Mouse (Mus musculus) heart, embryonic 13.5 days (tissue): Measurements from ENCODE around the gene Srsf1. TPM values are rescaled to one million over a fixed set of nuclear protein-coding genes. Genes with fewer than 3 reads are reported as not detected.
A peak's percentile ranks its signal among the peaks of the same experiment; 100 is the strongest.

ENCODE experiments used
- ATAC-seq: fragments of 200-750 bp; cut with Nextera tagmentation; 2 replicates; pipeline ENCODE4 v1.8.0; 2017; ENCODE audit warnings: moderate TSS enrichment; ENCODE audit not compliant: insufficient number of reproducible peaks, low FRiP score, low TSS enrichment; ENCODE audit errors: extremely low read depth
- H3K27ac ChIP-seq: fragments of 300-500 bp; sonication (generic); replicated peaks from 2 replicates; pipeline ENCODE4 v1.5.1; 2015; ENCODE audit warnings: moderate library complexity, mild to moderate bottlenecking, inconsistent platforms
- H3K27me3 ChIP-seq: fragments of 300-500 bp; sonication (generic); replicated peaks from 2 replicates; pipeline ENCODE4 v1.6.1; 2015; ENCODE audit warnings: mild to moderate bottlenecking, inconsistent platforms
- H3K36me3 ChIP-seq: fragments of 300-500 bp; sonication (generic); 2 replicates; pipeline ENCODE4 v1.6.1; 2015; ENCODE audit warnings: mild to moderate bottlenecking, inconsistent platforms
- H3K4me1 ChIP-seq: fragments of 300-500 bp; sonication (generic); 2 replicates; pipeline ENCODE4 v1.6.1; 2015; ENCODE audit warnings: inconsistent platforms
- H3K4me2 ChIP-seq: fragments of 300-500 bp; sonication (generic); 2 replicates; pipeline ENCODE4 v1.6.1; 2015; ENCODE audit warnings: inconsistent platforms, mild to moderate bottlenecking, moderate library complexity
- H3K4me3 ChIP-seq: fragments of 300-500 bp; sonication (generic); 2 replicates; pipeline ENCODE4 v1.5.1; 2015; ENCODE audit warnings: moderate library complexity, mild to moderate bottlenecking, inconsistent platforms
- H3K9ac ChIP-seq: fragments of 300-500 bp; sonication (generic); 2 replicates; pipeline ENCODE4 v1.6.1; 2015; ENCODE audit warnings: inconsistent platforms, mild to moderate bottlenecking, moderate library complexity
- H3K9me3 ChIP-seq: fragments of 300-500 bp; sonication (generic); 2 replicates; pipeline ENCODE4 v1.6.1; 2016; ENCODE audit warnings: inconsistent platforms
- WGBS: fragments of 180-500 bp; shearing (Covaris S2); methylation state at CpG from one replicate; pipeline ENCODE4 v1.1.7; 2015; ENCODE audit warnings: mixed read lengths; 5-methylcytosine and 5-hydroxymethylcytosine counted together
- polyA plus RNA-seq: library from polyadenylated mRNA; unstranded; fragments of >200 nt; fragmentation: Nextera tagmentation; extraction: Ambion mirVana; gene quantifications from 2 replicates; pipeline ENCODE4 v1.2.1, GENCODE M21; 2015

Srsf1 gene
- polyA plus RNA-seq, 1 experiment from 2014 or later, result 170 TPM

DNA sequence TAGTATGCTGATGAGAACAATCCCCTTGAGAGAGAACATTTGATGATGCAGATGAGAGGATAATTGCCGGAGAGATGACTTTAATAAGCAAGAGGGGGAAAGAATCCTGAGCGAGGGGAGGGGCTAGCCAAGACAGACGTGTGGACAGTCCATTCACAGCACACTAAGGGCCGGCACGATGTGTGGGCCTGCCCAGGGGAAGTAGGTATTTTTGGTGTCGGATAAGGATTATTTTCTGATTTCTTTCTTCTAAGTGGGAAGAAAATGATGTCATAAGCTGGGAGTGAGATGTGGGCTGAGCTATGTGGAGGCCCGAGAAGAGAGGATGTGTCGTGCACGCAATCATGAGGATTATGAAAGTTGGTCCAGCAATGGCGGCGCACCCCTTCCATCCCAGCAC is 32.0 kb upstream of the Srsf1 start:
- H3K4me3 ChIP-seq, result no peak overlapping the region
- WGBS, result 76% methylated on average over 11 of the region's 11 CpGs
- no peaks in the 10 kb centered on the region for H3K9me3 ChIP-seq
- peaks cover 30% of the 10 kb centered on the region for H3K4me1 ChIP-seq
- no peaks in the 10 kb centered on the region for H3K36me3 ChIP-seq
- no peak for ATAC-seq
- H3K4me2 ChIP-seq, result no peak overlapping the region
- peaks cover 9% of the 10 kb centered on the region; the same call in 1 of the 2 replicates for H3K27me3 ChIP-seq
- H3K27ac ChIP-seq, result no peak overlapping the region
- no peak overlapping the region for H3K9ac ChIP-seq

DNA sequence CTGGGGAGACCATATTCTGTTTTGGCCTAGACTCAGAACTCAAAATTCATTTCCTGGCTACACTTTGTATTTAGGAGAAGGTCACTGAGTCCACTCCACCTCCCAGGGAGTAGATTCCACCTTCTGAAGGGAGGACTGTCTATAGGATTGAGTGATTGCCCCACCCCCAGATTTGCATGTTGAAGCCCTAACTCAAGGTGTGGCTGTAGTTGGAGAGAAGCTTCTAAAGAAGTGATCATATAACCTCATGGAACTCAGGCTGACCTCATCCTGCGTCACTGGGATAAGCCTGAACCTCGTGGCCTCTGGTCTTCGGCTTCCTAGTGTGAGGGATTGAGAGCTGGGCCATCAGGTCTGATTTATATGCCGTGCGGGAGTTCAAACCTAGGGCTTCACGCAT is 31.4 kb upstream of the Srsf1 start:
- WGBS, result 79% methylated on average over 6 of the region's 6 CpGs
- no peak for ATAC-seq
- H3K9ac ChIP-seq, result no peak overlapping the region
- no peaks in the 10 kb centered on the region for H3K9me3 ChIP-seq
- H3K4me2 ChIP-seq, result no peak overlapping the region
- H3K4me1 ChIP-seq, result peaks cover 29% of the 10 kb centered on the region
- no peaks in the 10 kb centered on the region for H3K36me3 ChIP-seq
- peaks cover 8% of the 10 kb centered on the region; the same call in 1 of the 2 replicates for H3K27me3 ChIP-seq
- no peak overlapping the region for H3K4me3 ChIP-seq
- H3K27ac ChIP-seq, result no peak overlapping the region

DNA sequence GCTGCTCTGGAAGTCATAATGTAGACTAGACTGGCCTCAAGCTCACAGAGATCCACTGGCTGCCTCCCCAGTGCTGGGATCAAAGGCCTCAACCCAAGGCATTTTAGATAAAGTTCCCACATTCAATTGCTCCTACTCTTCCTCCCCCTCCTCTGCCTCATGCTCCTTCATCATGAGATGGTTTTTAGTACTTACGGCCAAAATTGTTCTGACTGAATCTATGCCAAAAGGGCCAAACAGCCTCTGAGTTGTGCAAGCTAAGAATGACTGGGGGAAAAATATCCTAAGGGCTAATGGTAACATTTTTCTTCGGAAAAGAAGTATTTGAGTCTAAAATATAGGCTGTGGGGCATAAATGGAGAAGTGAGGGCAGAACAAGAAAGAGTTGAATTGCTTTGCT is 23.2 kb upstream of the Srsf1 start:
- no peak overlapping the region for H3K27ac ChIP-seq
- H3K4me1 ChIP-seq, result peaks cover 24% of the 10 kb centered on the region
- H3K27me3 ChIP-seq, result no peaks in the 10 kb centered on the region
- H3K4me3 ChIP-seq, result no peak overlapping the region
- no peaks in the 10 kb centered on the region for H3K36me3 ChIP-seq
- no peaks in the 10 kb centered on the region for H3K9me3 ChIP-seq
- no peak overlapping the region for H3K9ac ChIP-seq
- 76% methylated on average over 2 of the region's 2 CpGs for WGBS
- no peak for ATAC-seq
- H3K4me2 ChIP-seq, result no peak overlapping the region

DNA sequence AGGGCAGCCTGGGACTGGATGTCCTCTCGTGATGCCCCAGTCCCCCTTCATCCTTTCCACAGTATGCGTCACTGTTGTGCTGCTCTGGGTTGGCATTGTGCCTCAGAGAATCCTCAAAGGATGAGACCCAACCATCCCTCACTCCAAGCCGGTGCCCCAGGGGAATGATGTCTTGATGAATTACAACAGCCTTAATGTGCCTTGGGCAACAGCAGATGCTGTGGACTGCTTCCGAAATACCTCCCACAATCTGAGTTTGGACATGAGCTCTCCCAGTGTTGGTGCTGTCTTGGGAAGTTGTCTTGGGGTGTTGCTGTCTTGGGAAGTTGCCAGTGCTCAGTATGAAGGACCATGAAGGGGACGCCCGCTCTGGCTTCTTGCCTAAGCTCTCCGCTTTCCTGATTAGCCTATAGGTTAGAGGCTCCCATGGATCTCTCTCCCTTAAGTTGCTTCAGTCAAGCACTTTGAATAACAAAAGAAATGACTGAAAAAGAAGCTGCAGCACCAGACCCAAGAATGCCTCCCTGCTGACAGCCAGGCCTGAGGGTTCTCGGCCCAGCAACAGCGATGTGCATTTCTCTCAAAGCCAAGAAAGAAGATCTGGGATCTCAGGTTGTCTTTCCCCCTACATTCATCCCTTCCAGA is 19.7 kb upstream of the Srsf1 start:
- Histone ChIP-seq H3K9me3 (no peaks in the 10 kb centered on the region), H3K4me3 (no peak overlapping the region), H3K4me2 (no peak overlapping the region), H3K9ac (no peak overlapping the region), H3K27me3 (no peaks in the 10 kb centered on the region), H3K36me3 (no peaks in the 10 kb centered on the region), H3K27ac (no peak overlapping the region), H3K4me1 (peaks cover 18% of the 10 kb centered on the region)
- WGBS, result 71% methylated on average over 9 of the region's 9 CpGs
- no peak for ATAC-seq

GRCm38 (mm10) chr11:88028193-88028684 is 18.9 kb upstream of the Srsf1 start:
- peak overlapping the region; percentile 61 for H3K9ac ChIP-seq
- H3K9me3 ChIP-seq, result no peaks in the 10 kb centered on the region
- no peaks in the 10 kb centered on the region for H3K27me3 ChIP-seq
- H3K36me3 ChIP-seq, result no peaks in the 10 kb centered on the region
- WGBS, result 15% methylated on average over 16 of the region's 16 CpGs
- peaks cover 18% of the 10 kb centered on the region for H3K4me1 ChIP-seq
- no peak for ATAC-seq
- H3K4me2 ChIP-seq, result peak overlapping the region; percentile 41
- peak overlapping the region; percentile 36 for H3K27ac ChIP-seq
- H3K4me3 ChIP-seq, result no peak overlapping the region

- no peak overlapping the region for H3K4me2 ChIP-seq
- WGBS, result 82% methylated on average over 7 of the region's 7 CpGs
- no peak for ATAC-seq
Observed at GRCm38 (mm10) chr11:88030219-88030618, 17.0 kb upstream of the Srsf1 start.

GRCm38 (mm10) chr11:88030836-88031235 is 16.3 kb upstream of the Srsf1 start:
- Histone ChIP-seq H3K4me1 (peaks cover 18% of the 10 kb centered on the region), H3K9ac (no peak overlapping the region), H3K4me2 (no peak overlapping the region), H3K9me3 (no peaks in the 10 kb centered on the region), H3K36me3 (peaks cover 6% of the 10 kb centered on the region; the same call in 1 of the 2 replicates), H3K27ac (no peak overlapping the region), H3K4me3 (no peak overlapping the region), H3K27me3 (no peaks in the 10 kb centered on the region)
- ATAC-seq, result no peak
- WGBS, result 61% methylated on average over 2 of the region's 2 CpGs

More at GRCm38 (mm10) chr11:88030219-88030618, 17.0 kb upstream of the Srsf1 start:
- H3K27ac ChIP-seq, result no peak overlapping the region
- H3K27me3 ChIP-seq, result no peaks in the 10 kb centered on the region
- H3K9ac ChIP-seq, result no peak overlapping the region
- H3K9me3 ChIP-seq, result no peaks in the 10 kb centered on the region
- no peak overlapping the region for H3K4me3 ChIP-seq
- peaks cover 18% of the 10 kb centered on the region for H3K4me1 ChIP-seq
- peaks cover 6% of the 10 kb centered on the region; the same call in 1 of the 2 replicates for H3K36me3 ChIP-seq

DNA sequence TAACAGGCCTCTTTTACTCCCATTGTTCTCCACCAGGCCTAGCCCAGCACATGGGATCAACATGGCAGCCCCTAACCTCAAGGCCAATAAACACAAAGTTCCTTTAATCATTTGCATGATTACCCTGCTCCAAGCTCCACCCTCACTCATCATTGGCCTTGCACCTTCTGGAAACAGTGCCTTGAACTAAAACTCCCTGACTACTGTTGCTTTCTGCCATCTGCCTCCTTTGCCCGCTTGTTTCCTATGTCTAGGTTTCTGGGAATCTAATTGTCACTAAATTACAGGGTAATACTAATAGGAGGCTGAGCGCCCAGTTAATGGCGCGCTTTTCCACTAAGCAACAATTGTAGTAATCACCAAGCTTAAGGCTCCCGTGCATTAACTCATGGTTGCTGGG is 15.4 kb upstream of the Srsf1 start:
- Histone ChIP-seq H3K4me1 (peaks cover 22% of the 10 kb centered on the region), H3K4me3 (no peak overlapping the region), H3K4me2 (no peak overlapping the region), H3K9me3 (no peaks in the 10 kb centered on the region), H3K9ac (no peak overlapping the region), H3K36me3 (peaks cover 6% of the 10 kb centered on the region; the same call in 1 of the 2 replicates), H3K27me3 (no peaks in the 10 kb centered on the region), H3K27ac (no peak overlapping the region)
- ATAC-seq, result no peak
- WGBS, result 91% methylated on average over 5 of the region's 5 CpGs

- no peak overlapping the region for H3K4me2 ChIP-seq
Observed at GRCm38 (mm10) chr11:88035970-88036369, 11.2 kb upstream of the Srsf1 start.

DNA sequence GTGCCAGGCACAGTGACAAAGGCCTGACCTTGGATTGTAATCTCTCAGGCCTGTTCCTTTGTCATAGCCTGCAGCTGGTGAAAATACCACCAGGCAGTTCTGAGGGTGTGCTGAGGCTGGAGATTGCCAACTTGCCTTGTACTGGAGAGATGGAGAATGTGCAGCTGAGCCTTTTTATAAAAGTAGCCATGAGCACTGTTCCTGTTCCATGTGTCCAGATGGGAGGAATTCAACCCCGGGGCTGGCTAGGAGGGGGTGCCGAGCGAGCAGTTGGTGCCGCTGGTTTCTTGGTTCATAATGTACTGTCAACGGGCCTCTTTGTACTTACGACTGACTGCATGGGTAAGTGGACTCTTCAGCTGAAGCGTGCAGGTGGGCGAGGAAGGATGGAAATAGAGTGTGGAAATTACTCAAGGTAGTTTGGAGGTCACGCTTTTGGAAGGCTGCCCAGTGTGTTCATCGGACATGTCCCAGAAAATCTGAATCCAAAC is 10.4 kb upstream of the Srsf1 start:
- Histone ChIP-seq H3K27me3 (no peaks in the 10 kb centered on the region), H3K36me3 (peaks cover 6% of the 10 kb centered on the region; the same call in 1 of the 2 replicates), H3K9me3 (no peaks in the 10 kb centered on the region), H3K4me1 (peaks cover 12% of the 10 kb centered on the region; the same call in 1 of the 2 replicates), H3K4me2 (peak overlapping the region; percentile 17), H3K27ac (peak overlapping the region; percentile 84), H3K4me3 (no peak overlapping the region), H3K9ac (peak overlapping the region; percentile 58)
- no peak for ATAC-seq
- 48% methylated on average over 10 of the region's 10 CpGs for WGBS

More at GRCm38 (mm10) chr11:88035970-88036369, 11.2 kb upstream of the Srsf1 start:
- H3K36me3 ChIP-seq, result peaks cover 6% of the 10 kb centered on the region; the same call in 1 of the 2 replicates
- no peak overlapping the region for H3K9ac ChIP-seq
- H3K27ac ChIP-seq, result no peak overlapping the region
- no peaks in the 10 kb centered on the region for H3K27me3 ChIP-seq
- no peaks in the 10 kb centered on the region for H3K9me3 ChIP-seq
- 76% methylated on average over 7 of the region's 7 CpGs for WGBS
- ATAC-seq, result no peak
- H3K4me3 ChIP-seq, result no peak overlapping the region
- H3K4me1 ChIP-seq, result peaks cover 15% of the 10 kb centered on the region; the same call in 1 of the 2 replicates

DNA sequence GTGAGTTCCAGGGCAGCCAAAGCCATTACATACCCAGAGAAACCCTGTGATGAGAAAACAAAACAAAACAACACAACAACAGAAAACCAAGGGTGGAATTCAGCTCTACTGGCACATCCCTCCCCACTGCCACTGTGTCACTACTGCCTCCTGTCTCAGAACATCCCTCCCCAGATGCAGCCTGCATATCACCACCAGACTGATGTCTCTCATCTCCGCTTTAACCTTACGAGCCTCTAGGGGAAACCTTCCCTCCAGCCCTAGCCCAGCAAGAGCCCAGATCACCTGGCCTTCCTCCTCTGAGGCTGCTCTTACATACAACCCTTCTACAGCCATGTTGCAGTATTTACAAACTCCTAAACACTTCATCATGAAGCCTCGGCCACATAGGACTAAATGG is 9.8 kb upstream of the Srsf1 start:
- ATAC-seq, result no peak
- peak overlapping the region; percentile 84 for H3K27ac ChIP-seq
- WGBS, result 60% methylated on average over 3 of the region's 3 CpGs

More for the DNA sequence above, 9.8 kb upstream of the Srsf1 start:
- H3K4me1 ChIP-seq, result peaks cover 12% of the 10 kb centered on the region; the same call in 1 of the 2 replicates
- peak overlapping the region; percentile 58; the same call in 1 of the 2 replicates for H3K9ac ChIP-seq
- H3K4me2 ChIP-seq, result no peak overlapping the region
- H3K27me3 ChIP-seq, result no peaks in the 10 kb centered on the region
- H3K36me3 ChIP-seq, result peaks cover 9% of the 10 kb centered on the region
- H3K4me3 ChIP-seq, result no peak overlapping the region
- H3K9me3 ChIP-seq, result no peaks in the 10 kb centered on the region
